Mouse (Mus musculus) B cell, adult 2 months (primary cell): ENCODE results near the gene Foxp1.

Source experiments
- DNase-seq, 2 experiments: peaks; one replicate each; pipeline ENCODE4 v3.0.0; 2022

The Foxp1 gene

DNA sequence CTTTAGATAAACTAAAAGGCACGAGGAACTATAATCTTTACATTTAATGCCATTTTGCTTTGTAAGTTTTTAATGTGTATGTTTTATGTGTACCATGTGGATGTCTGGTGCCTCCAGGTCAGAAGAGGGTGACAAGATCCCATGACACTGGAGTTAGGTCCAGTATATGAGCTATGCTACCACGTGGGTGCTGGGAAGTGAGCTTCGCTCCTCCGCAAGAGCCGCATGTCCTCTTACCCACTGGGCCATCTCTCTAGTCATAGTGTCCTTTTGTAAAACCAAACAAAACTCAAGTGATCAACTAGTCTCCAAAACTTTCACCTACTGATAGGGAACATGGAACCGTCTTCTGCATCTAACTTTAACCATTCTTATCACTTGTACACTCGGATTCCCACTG is 542.5 kb downstream of the Foxp1 start:
- no peak for DNase-seq

DNA sequence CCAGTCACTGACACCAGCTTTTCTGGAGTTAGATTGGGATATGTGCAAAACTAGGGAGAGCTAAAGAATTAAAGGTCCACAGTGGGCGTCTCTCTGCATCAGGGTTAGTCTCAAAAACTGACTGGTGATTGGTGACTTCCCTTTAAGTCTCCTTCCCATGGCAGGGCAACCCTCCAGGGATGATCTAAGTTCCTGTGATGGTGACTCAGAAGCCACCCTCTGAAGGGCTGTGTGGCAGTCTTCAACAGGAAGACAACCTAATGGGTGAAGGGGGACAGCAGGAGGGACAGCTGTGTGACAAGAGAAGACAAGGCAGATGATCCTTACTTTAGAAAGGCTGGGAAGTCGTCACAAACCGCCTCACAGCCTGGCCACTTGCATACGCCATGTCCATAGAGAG is 544.7 kb downstream of the Foxp1 start:
- no peak for DNase-seq

DNA sequence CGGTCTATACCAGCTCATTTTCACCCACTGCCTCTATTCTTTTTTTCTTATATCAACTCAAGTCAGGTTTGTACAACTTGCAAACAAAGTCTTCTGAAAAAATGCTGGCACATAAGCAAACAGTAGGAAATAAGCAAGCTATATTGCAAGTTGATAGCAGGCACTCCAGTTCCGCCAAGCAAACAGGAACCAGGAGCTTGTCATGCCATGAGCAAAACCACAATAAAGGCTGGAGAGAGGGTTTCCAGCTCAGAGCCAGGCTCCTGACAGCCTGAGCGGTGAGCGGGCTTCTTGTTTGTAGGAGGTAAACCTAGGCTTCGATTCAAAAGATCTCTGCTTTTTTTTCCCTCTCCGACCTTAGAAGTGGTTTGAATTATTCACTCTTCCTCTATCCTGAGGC is 546.6 kb downstream of the Foxp1 start:
- no peak for DNase-seq

DNA sequence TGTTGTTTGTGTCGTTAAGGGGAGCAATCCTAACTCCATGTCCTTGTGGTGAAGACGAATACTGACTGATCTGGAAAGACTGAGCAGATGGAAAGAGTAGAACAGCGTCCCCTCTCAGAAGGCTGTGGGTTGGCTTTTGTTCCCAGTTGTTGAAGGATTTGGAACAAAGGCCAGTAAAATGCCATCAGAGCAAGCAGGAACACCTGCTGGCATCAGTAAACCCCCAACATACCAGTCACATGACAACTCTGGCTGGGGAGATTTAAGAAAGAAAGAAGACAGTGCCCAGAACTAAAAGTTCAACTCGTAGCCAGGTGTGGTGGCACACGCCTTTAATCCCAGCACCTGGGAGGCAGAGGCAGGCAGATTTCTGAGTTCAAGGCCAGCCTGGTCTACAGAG is 549.1 kb downstream of the Foxp1 start:
- DNase-seq, result no peak

DNA sequence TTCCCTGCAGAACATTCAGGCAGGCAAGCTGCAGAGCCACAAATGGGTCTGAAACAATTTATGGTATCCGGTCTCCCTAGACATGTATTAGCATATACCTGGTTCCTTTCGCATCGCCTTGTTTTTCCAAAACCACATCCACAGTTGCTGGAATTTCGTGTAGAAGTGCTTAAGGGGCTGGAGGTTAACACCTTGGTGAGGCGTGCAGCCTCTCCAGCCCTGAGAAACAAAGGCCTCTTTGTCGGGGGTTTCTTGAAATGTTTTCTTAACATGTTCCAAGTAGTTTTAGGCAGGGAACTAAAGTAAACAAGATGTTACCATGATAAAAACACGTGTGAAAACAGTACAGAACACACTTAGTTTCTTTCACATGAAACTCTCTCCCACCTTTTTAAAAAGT is 550.1 kb downstream of the Foxp1 start:
- no peak for DNase-seq

DNA sequence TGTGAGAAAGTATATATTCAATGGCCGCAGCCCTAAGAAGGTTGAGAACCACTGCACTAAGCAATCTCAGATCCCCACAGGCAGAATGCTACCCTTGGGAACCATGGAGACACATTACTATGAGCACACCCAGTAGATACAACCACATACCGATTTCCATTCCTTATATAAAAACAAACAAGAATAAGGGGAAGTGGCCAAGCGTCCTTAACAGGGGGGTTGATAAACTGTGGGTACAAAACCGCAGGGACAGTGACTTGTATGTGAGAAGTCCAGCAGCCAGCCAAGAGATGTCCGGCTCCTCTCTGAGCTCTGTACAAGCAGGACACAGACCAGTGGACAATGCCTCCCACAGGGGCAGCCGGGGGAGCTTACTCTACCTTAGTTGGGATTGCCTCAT is 563.2 kb downstream of the Foxp1 start:
- no peak for DNase-seq

DNA sequence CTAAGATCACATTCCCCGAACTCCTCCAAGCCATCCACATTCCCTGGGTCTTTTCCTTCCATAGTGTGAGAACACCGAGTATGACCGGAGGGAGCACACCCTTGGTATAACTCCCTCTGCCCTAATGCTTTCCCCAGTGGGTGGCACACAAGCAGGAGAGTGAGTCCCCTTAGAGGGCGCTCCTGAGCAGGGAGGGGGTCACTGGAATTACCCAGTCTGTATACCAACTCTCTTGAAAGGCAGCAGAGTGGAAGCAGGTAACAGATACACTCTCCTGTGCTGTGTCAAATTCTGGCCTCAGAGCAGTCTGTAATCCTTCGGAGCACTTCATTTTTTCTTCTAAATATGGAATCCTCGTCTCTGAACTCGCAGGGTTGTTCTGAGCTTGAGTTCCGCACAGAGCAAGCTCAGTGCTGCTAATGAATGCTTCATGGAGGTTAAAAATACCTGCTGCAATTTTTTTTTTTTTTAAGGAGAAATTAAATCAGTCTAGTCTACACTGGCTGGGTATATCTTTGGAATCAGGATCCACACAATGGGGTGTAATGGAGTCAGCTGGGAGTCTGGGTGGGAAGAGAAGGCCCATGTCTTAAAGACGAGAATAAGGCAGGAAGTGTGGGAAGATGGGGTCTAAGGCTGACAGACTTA is 565.9 kb downstream of the Foxp1 start:
- DNase-seq, result peak; percentile 63 to 65

DNA sequence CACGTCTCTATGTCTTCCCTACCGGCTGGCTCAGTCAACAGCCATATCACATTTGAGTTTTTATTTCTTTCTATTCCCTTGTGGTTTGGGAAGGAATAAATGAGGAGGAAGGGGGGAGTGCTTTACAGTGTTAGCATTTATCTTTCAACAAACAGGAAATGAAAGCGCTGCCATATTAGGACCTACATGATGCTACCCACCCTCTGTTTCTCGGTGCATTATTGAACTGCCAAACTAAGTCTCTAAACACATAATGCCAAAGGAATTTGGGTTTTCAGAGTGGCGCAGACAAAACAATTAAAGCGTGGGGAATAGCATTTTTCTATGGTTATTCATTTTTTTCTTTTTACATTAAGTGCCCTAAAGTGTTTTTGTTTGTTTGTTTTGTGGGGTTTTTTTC is 566.8 kb downstream of the Foxp1 start:
- DNase-seq, result no peak

DNA sequence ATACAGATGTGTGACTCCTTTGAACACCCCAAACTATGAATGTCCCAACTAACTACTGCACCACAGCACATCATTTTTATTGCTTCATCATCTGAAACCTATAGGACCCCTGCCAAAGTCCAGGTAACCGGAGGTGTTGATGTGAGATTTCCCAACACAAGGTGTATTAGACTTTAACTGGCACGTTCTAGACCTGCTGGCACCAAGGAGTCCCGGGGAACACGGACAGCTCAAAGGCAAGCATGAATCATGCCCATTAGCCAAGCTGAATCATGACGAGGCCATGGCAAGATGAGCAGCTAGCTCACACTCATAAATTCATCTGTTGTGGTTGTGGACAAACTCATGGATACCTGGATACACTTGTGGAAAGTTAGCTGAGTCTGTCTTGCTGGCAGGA is 568.1 kb downstream of the Foxp1 start:
- DNase-seq, result no peak

DNA sequence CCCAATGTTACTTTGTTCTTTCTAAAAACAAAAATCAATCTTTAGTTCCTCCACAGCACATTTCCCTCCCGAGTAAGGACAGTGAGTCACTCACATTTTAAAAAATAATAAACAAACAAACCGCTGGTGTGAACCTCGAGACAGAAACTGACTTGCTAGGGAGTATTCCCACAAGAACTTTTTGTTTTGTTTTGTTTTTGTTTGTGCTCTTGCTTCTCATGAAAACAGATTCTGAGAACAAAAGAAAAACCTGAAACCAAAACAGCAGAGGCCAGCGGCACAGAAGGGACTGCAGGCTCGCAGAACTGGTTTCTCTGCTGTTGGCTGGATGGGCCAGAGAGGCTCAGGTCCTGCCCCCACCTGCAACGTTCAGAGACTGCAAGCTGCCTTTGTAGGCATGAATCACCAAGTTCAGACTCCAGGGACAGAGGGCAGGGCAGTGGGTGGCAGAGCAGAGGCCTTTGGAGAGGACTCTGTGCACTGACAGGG is 572.8 kb downstream of the Foxp1 start:
- DNase-seq, result no peak

DNA sequence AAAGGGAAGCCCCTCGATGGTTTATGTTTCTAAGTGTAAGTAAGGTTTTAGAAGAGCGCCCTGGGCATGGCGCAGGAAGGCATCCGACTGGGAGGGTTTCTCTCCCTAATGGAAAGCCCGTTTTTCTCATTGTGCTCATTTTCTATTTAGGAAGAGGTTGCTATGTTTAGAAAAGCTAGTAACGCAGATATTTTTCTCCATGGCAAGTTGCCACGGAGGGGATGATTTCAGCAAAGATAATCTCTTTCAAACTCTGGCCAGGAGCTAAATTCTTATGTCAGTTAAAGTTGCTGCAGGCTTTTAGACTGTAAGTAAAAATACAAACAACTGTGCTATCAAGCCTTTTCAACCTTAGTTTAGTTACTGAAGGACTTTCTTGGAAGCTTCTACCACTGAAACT is 573.2 kb downstream of the Foxp1 start:
- no peak for DNase-seq

DNA sequence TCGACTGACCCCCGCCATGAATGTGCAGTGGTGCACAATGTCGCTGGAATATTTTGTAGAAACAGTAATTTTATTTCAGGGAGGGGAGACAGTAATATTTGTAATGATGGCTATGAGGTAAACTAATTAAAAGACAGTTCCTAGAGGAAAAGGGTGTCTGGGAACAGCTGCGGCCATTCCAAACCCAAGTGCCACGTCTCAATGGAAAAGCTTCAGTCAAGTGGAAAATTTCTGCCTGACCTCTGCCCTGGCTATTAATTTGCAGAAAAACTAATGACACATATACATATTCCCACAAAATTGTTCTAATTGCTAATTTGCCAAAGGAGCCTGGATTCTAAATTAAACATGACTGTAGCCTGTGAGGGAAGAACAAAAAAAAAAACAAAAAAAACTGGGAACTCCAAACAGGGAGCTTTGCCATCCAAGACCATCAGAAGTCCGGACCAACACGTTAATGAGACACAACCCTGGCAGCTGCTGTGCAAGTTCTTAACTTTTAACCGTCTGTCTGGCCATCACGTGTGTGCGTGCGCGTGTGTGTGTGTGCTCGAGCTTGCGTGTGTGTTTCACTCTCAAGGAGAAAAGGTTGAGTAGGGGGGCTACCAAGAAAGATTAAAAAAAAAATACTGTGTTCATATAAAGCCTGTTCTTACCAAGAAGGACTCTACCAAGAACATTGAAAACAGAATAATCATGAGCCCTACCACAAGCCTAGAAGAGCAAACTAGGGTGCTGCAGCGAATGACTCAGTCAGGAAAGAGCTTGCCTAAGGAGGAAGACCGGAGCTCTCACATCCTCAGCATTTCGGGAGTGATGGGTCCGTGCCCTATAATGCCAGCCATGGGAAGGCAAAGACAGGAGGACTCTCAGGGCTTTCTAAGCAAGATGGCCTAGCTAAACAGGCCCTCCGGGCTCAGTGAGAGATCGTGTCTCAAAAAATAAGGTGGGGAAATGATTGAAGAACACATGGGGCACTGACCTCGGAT is 574.1 kb downstream of the Foxp1 start:
- DNase-seq, result no peak

DNA sequence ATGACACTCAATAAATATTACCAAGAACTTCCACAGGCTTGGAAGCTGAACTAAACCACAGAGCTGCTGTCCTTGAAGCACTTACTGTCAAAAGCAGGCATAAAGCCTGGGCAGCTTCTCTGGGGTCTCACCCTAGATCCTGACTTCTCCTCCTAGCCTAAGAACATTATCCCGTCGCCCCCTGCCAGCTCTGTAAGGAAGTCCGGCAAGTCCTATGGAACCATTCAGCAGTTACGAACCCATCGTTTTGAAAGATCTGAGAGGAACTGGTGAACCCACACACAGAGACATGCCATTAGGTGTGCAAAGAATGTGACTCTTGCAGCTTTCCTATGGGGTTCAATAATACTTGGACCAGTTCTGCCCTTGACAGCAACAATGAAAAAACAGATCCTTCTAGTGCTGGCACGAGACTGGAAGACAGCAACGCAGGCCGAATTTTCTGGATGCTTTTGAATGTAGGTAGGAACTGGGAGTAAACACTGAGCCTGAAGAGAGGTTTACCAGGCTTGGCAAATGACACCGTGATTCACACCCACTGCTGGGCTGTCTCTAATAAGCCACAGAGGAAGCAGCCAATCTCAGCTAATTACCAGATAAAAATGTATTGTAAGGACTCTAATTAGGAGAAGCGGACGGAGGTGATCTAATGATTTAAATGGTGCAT is 574.9 kb downstream of the Foxp1 start:
- no peak for DNase-seq

DNA sequence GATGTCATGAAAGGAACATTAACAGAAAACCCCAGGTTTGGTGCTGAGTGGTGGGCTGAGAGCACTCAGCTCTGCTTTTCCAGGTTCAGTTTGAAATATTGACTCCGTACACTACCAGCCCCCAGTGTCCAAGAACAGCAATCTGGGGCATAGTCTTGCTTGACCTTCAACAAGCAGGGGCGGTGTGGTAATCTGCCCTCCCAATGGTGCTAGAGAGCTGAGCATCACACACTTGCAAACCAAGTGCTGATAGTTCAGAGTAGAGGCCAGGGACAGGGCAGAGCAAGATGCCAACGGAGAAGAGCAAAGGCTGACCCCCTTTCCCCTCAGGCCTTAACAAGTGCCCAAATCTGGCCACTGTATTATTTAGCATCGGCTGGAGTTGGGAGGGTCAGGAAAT is 575.8 kb downstream of the Foxp1 start:
- no peak for DNase-seq

DNA sequence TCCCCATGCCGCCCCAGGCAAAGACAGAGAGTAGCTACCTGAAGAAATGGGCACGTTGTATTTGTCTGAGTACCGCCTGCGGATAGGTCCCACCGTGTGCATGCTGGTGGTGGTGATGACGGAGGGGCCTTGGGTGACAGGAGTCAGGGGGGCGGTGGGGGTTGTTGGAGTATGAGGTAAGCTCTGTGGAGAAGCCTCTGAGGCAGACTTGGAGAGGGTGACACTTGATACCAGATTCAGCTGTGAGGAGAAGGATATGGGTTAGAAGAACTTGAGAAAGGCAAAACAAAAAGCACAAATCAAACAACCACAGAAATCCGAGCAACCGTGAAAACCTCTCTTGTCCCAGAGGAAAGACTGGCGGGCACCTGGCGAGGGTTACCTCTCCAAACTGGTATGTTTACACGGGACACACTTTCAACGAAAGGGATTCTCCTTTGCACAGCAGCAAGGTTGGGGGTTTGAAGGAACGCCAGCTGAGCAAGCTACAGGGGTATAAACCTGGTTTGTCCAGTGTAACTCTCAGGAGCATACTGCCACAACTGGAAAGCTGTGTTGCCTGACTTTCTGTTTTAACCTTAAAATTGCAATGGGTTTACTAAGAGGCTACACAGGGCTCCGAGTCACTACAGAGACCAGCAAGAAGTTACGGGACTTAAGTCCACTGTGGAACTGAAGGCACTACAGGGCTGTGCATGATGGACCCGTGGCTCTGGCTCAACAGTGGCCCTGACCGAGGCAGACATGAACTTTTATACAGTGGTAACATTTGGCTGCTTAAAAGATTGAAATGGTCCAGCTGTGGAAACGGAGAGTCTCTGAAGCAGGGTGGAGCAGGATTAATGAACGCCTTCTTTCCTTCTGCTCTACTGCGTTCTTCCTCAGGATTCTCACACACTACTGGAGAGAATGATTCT is 576.8 kb downstream of the Foxp1 start:
- DNase-seq, result no peak

DNA sequence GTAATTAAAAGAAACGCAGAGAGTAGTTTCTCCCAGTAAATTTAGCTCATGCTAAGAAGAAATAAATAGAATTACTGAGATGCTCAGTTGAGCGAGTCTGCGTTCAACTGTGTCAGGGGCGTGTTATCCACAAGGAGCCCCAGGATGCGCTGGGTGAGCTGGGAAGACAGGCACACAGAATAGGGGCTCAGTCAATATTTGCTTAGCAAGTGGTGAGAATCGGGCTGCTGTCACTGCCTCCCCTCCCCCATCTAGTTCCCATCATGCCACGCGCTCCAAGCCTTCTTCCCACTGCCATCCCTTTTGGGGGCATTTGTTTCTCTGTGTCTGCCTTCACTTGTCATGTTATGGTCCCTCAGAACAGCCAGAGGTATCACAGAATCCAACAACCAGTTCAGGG is 584.2 kb downstream of the Foxp1 start:
- DNase-seq, result no peak

DNA sequence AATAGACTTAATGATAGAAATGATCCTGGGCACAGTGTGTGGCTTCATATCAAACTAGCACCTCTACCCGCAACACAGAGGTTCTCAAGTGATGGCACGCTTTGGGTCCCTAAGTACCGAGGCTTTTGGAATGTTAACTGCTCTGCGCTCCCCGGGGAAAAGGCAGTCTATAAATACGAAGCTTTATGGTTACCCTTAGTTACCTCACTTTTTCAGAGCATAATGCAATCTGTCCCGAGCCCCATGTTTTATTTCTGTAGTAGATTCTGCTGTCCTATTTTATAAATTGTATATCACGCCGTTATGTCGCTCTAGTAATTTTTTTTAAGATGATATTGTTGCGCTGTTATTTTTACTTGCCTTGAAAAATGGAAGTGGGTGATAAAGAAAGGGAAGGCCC is 585.0 kb downstream of the Foxp1 start:
- no peak for DNase-seq

DNA sequence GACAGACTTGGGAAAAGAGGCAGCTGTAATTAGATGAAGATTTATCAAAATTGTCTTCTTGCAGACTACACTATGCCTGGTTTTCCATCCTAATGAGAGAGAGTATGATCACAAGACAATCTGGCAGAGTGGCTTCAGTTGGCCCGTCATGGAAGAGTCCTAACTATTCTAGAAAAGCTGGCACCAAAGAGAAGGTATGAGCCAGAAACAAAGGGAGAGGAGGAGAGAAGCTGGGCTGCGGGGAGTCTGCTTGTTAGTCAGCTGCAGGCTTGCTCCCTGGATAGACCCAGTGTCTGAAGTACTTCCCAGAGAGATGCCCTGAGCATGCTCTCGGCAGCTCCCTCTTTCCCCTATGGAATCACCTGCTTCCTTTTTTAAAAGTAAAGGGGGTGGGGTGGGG is 586.1 kb downstream of the Foxp1 start:
- DNase-seq, result no peak

DNA sequence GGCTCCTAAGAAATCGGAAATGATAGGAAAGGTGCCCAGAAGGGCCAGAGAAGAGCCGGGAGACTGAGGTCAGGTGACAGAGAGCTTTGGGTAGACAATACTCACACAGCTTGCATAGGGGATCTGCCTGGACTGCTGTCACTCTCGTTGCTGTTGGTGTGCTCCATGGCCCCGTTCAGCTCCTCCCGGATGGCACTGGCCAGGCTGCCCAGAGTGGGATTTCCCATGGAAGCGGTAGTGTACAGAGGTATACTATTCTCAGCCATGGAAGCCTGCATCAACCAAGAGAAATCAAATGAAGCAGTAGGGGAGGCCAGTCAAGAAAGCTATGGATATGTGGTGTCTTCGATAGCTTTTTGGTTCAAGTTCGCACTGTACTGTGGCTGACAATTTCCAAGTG is 587.4 kb downstream of the Foxp1 start:
- DNase-seq, result no peak

DNA sequence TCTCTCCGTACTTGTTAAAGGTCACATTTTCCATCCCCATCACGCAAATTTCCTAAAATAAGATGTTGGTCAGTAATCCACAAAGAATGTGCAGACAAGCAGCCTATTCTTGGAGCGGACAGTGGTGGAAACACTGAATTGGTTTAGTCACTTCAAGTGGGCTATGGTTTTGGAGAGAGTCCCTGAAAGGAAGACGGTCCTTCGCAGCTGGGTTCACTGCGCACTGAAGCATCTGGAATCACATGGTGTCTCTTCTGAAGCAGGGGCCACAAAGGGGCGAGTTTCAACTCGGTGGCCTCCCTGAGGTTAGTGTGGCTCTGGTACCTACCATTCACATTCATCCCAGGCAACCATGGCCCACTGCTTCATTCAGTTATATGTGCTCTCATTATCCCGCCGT is 588.1 kb downstream of the Foxp1 start:
- DNase-seq, result no peak

DNA sequence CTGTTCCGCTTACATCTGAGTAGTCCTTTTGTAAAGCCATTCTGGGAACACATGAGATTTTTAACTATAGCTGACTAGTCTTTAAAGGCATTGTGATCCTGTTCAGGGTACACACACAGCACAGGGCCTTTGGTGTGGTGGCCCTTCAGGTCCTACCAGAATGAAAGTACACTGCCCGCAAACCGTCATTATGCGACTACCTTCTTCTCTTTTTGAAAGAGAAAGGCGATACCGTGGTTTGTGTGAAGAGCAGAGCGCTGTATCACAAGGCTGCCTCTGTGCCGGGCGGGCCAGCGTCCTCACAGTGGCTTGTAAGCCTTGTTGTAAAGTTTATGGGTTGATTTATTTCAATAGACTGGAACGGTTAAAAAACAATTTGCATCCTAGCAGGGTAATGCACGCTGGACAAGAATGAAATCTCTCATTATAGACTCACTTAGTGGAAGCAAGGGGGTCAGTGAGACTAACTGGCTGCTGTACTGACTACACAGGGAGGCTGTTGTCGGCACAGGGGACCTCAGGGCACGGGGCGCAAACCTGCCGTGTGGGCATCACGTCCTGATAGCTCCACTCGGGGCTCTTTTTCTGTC is 589.3 kb downstream of the Foxp1 start:
- DNase-seq, result no peak

DNA sequence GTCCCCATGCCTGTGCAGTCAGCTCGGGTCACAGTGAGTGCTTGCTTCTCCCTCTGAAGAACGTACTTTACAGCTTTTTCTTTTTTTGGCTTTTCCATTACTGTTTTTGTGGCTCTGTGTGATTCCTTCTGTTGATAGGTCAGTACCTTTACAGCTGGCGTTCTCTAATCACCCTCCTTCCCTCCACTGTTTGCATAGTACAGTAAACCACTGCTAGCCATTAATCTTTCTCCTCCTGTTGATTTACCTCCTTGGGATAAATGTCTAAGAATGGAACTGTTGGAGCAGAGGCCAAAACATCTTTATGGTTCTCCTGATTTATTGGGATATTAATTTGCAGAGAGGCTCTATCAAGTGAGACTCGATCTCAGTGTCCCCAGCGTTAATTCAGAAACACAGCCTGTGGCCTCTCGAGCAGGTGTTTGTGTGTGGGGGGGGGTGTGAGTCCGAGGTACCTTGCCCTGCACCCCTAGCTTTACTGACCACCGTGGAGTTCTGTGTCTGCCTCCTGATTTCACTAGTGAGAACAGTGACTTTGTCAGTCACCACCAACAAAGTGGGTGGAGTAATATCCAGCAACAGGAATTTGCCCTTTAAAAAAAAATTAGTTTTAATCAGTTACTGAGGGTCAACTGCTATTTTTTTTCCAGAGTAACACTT is 590.5 kb downstream of the Foxp1 start:
- DNase-seq, result no peak
